ENCODE assay signal across 17 mouse cellular contexts in genomic region chr17:35815836-35816235, GRCm38 (mm10). TPM values are rescaled to one million over a fixed set of nuclear protein-coding genes. Genes with fewer than 3 reads are reported as not detected.
A peak's percentile ranks its signal among the peaks of the same experiment; 100 is the strongest.
DNase-seq lines count a peak whose midpoint lies in the region; ATAC-seq and TF ChIP-seq lines count a peak whose summit lies in the region.
"Had no signal": no experiment of that assay in that cellular context is flagged by ENCODE, and none has a peak within 500 bp of the region (broad histone marks: within the 10 kb centered on the region; RNA-seq: fewer than 3 reads in every experiment).

No protein-coding gene starts in this region.

- H3K27ac ChIP-seq in embryonic facial prominence, embryonic 13.5 days = peak overlapping the region; percentile 48; the same call in 1 of the 2 replicates
- H3K27ac ChIP-seq in embryonic facial prominence, embryonic 10.5 days (replicated peaks) = no peak overlapping the region
- peak overlapping the region; percentile 97 for H3K27ac ChIP-seq in heart, embryonic 15.5 days
- H3K27ac ChIP-seq in lung, embryonic 14.5 days (ENCODE audit: low read depth) = no peak overlapping the region
- H3K27ac ChIP-seq in stomach, embryonic 16.5 days (ENCODE audit: low read length) = peak overlapping the region; percentile 26; the same call in 1 of the 2 replicates
- H3K27ac ChIP-seq: hindbrain, embryonic 14.5 days; midbrain, embryonic 13.5 days had no signal

- H3K9ac ChIP-seq in embryonic facial prominence, embryonic 13.5 days = no peak overlapping the region
- H3K9ac ChIP-seq in heart, embryonic 15.5 days = no peak overlapping the region
- H3K9ac ChIP-seq in lung, embryonic 14.5 days = no peak overlapping the region
- H3K9ac ChIP-seq in stomach, embryonic 16.5 days (ENCODE audit: low read length) = no peak overlapping the region
- H3K9ac ChIP-seq: hindbrain, embryonic 14.5 days; midbrain, embryonic 13.5 days had no signal

- no peak for DNase-seq in embryonic facial prominence, embryonic 10.5 days (ENCODE audit: low spot score)
- DNase-seq in heart, postnatal 25 days (ENCODE audit: low spot score) = no peak
- DNase-seq in lung, embryonic 14.5 days = peak; percentile 20
- no peak for DNase-seq in lung, postnatal 10 days
- DNase-seq in MN1 (ENCODE audit: low spot score) = no peak
- DNase-seq: cerebellum, adult 11-12 months; gastrocnemius, postnatal 14 days; kidney, postnatal 4 days; left cerebral cortex, postnatal 4 days; thymus, postnatal 14 days had no signal

- WGBS in embryonic facial prominence, embryonic 13.5 days = 52% methylated on average over 7 of the region's 7 CpGs
- 74% methylated on average over 7 of the region's 7 CpGs for WGBS in embryonic facial prominence, embryonic 10.5 days
- WGBS in heart, embryonic 15.5 days = 58% methylated on average over 7 of the region's 7 CpGs
- 46% methylated on average over 7 of the region's 7 CpGs for WGBS in lung, embryonic 14.5 days
- WGBS in stomach, embryonic 16.5 days = 47% methylated on average over 7 of the region's 7 CpGs

- peaks cover 62% of the 10 kb centered on the region for H3K4me1 ChIP-seq in embryonic facial prominence, embryonic 13.5 days
- H3K4me1 ChIP-seq in embryonic facial prominence, embryonic 10.5 days = peaks cover 33% of the 10 kb centered on the region
- H3K4me1 ChIP-seq in heart, embryonic 15.5 days (replicated peaks) = peaks cover 68% of the 10 kb centered on the region
- H3K4me1 ChIP-seq in lung, embryonic 14.5 days (ENCODE audit: insufficient read depth) = peaks cover 27% of the 10 kb centered on the region
- H3K4me1 ChIP-seq in stomach, embryonic 16.5 days (ENCODE audit: control insufficient read depth, insufficient read depth, low read length) = peaks cover 41% of the 10 kb centered on the region

- H3K9me3 ChIP-seq in embryonic facial prominence, embryonic 13.5 days = no peaks in the 10 kb centered on the region
- H3K9me3 ChIP-seq in embryonic facial prominence, embryonic 10.5 days = no peaks in the 10 kb centered on the region
- no peaks in the 10 kb centered on the region for H3K9me3 ChIP-seq in heart, embryonic 15.5 days (replicated peaks)
- H3K9me3 ChIP-seq in lung, embryonic 14.5 days (ENCODE audit: low read depth, low read length) = no peaks in the 10 kb centered on the region
- no peaks in the 10 kb centered on the region for H3K9me3 ChIP-seq in stomach, embryonic 16.5 days (replicated peaks; ENCODE audit: control insufficient read depth, low read length)
- H3K9me3 ChIP-seq: midbrain, embryonic 13.5 days had no signal

- no peaks in the 10 kb centered on the region for H3K36me3 ChIP-seq in embryonic facial prominence, embryonic 13.5 days
- H3K36me3 ChIP-seq in embryonic facial prominence, embryonic 10.5 days (replicated peaks) = no peaks in the 10 kb centered on the region
- no peaks in the 10 kb centered on the region for H3K36me3 ChIP-seq in heart, embryonic 15.5 days
- no peaks in the 10 kb centered on the region for H3K36me3 ChIP-seq in lung, embryonic 14.5 days (ENCODE audit: insufficient read depth)
- H3K36me3 ChIP-seq in stomach, embryonic 16.5 days (ENCODE audit: control insufficient read depth, insufficient read depth, low read length) = no peaks in the 10 kb centered on the region
- H3K36me3 ChIP-seq: midbrain, embryonic 13.5 days had no signal

- no peak for ATAC-seq in embryonic facial prominence, embryonic 13.5 days (ENCODE audit: insufficient number of reproducible peaks, insufficient read depth, low FRiP score, low TSS enrichment, low read depth)
- ATAC-seq in heart, embryonic 15.5 days (replicated peaks; ENCODE audit: insufficient number of reproducible peaks, insufficient read depth, low FRiP score, low read depth) = no peak
- ATAC-seq in lung, embryonic 14.5 days (ENCODE audit: insufficient read depth) = no peak
- no peak for ATAC-seq in stomach, embryonic 16.5 days (ENCODE audit: insufficient read depth, low FRiP score)
- ATAC-seq: forebrain, embryonic 16.5 days; midbrain, embryonic 13.5 days; Patski had no signal

- intact Hi-C loops in heart, postnatal 25 days (cut with DNase I) = no loop called here

- H3K27me3 ChIP-seq in embryonic facial prominence, embryonic 13.5 days = no peaks in the 10 kb centered on the region
- peaks cover 19% of the 10 kb centered on the region for H3K27me3 ChIP-seq in embryonic facial prominence, embryonic 10.5 days (replicated peaks; ENCODE audit: low read depth, poor library complexity, severe bottlenecking)
- no peaks in the 10 kb centered on the region for H3K27me3 ChIP-seq in heart, embryonic 15.5 days
- H3K27me3 ChIP-seq in lung, embryonic 14.5 days (ENCODE audit: insufficient read depth, low read length) = no peaks in the 10 kb centered on the region
- no peaks in the 10 kb centered on the region for H3K27me3 ChIP-seq in stomach, embryonic 16.5 days (ENCODE audit: control insufficient read depth, insufficient read depth, low read length)
- H3K27me3 ChIP-seq: Patski had no signal

- H3K4me3 ChIP-seq in embryonic facial prominence, embryonic 13.5 days = no peak overlapping the region
- H3K4me3 ChIP-seq in embryonic facial prominence, embryonic 10.5 days = no peak overlapping the region
- no peak overlapping the region for H3K4me3 ChIP-seq in heart, embryonic 15.5 days
- H3K4me3 ChIP-seq in lung, embryonic 14.5 days (ENCODE audit: low read depth, low read length) = no peak overlapping the region
- H3K4me3 ChIP-seq in stomach, embryonic 16.5 days (replicated peaks; ENCODE audit: low read length) = no peak overlapping the region
- H3K4me3 ChIP-seq: midbrain, embryonic 13.5 days had no signal

- no peak overlapping the region for H3K4me2 ChIP-seq in embryonic facial prominence, embryonic 13.5 days
- H3K4me2 ChIP-seq in heart, embryonic 15.5 days = no peak overlapping the region
- no peak overlapping the region for H3K4me2 ChIP-seq in lung, embryonic 14.5 days
- H3K4me2 ChIP-seq in stomach, embryonic 16.5 days (ENCODE audit: low read depth, low read length) = no peak overlapping the region
- H3K4me2 ChIP-seq: hindbrain, embryonic 14.5 days; midbrain, embryonic 13.5 days had no signal

- no peak for TF ChIP-seq CTCF in lung, embryonic 14.5 days (IDR thresholded peaks at IDR 0.05; ENCODE audit: low read depth)

RNA-seq across cellular contexts. Expression of gene Ier3, which starts 5.6 kb away (rescaled TPM):
- 20.1 and 27.7 TPM in 2 replicates for polyA plus RNA-seq in embryonic facial prominence, embryonic 13.5 days (2015; fragmentation: Nextera tagmentation; extraction: Ambion mirVana)
- polyA plus RNA-seq in embryonic facial prominence, embryonic 10.5 days (2016; fragmentation: Nextera tagmentation; extraction: Ambion mirVana) = 3.7 and 4.4 TPM in 2 replicates
- polyA plus RNA-seq in heart, embryonic 15.5 days (2015; fragmentation: Nextera tagmentation; extraction: Ambion mirVana) = 49.7 and 56.5 TPM in 2 replicates
- 10 to 100 TPM; 21.7 to 39.7 TPM for total RNA-seq in heart, postnatal 25 days (2021)
- 5.0 and 7.1 TPM in 2 replicates for polyA plus RNA-seq in lung, embryonic 14.5 days (2014; fragmentation: Nextera tagmentation; extraction: Ambion mirVana)
- 22.1 and 24.4 TPM in 2 replicates for polyA plus RNA-seq in stomach, embryonic 16.5 days (2015; fragmentation: Nextera tagmentation; extraction: Ambion mirVana)

RNA-seq across cellular contexts. Expression of gene Flot1, which starts 7.2 kb away (rescaled TPM):
- polyA plus RNA-seq in embryonic facial prominence, embryonic 13.5 days (2015; fragmentation: Nextera tagmentation; extraction: Ambion mirVana) = 61.0 and 67.2 TPM in 2 replicates
- 45.9 and 49.2 TPM in 2 replicates for polyA plus RNA-seq in embryonic facial prominence, embryonic 10.5 days (2016; fragmentation: Nextera tagmentation; extraction: Ambion mirVana)
- 103 and 109 TPM in 2 replicates for polyA plus RNA-seq in heart, embryonic 15.5 days (2015; fragmentation: Nextera tagmentation; extraction: Ambion mirVana)
- 100 to 1,000 TPM; 125 to 141 TPM for total RNA-seq in heart, postnatal 25 days (2021)
- polyA plus RNA-seq in lung, embryonic 14.5 days (2014; fragmentation: Nextera tagmentation; extraction: Ambion mirVana) = 30.9 and 32.5 TPM in 2 replicates
- polyA plus RNA-seq in stomach, embryonic 16.5 days (2015; fragmentation: Nextera tagmentation; extraction: Ambion mirVana) = 55.8 and 58.2 TPM in 2 replicates

RNA-seq across cellular contexts. Expression of gene Tubb5, which starts 22.3 kb away (rescaled TPM):
- polyA plus RNA-seq in embryonic facial prominence, embryonic 13.5 days (2015; fragmentation: Nextera tagmentation; extraction: Ambion mirVana) = 1,166 and 1,221 TPM in 2 replicates
- polyA plus RNA-seq in embryonic facial prominence, embryonic 10.5 days (2016; fragmentation: Nextera tagmentation; extraction: Ambion mirVana) = 1,654 and 1,662 TPM in 2 replicates
- 567 and 662 TPM in 2 replicates for polyA plus RNA-seq in heart, embryonic 15.5 days (2015; fragmentation: Nextera tagmentation; extraction: Ambion mirVana)
- 100 to 1,000 TPM; 102 to 103 TPM for total RNA-seq in heart, postnatal 25 days (2021)
- 1,155 and 1,206 TPM in 2 replicates for polyA plus RNA-seq in lung, embryonic 14.5 days (2014; fragmentation: Nextera tagmentation; extraction: Ambion mirVana)
- polyA plus RNA-seq in stomach, embryonic 16.5 days (2015; fragmentation: Nextera tagmentation; extraction: Ambion mirVana) = 649 and 665 TPM in 2 replicates

RNA-seq across cellular contexts. Expression of gene Mdc1, which starts 25.5 kb away (rescaled TPM):
- polyA plus RNA-seq in embryonic facial prominence, embryonic 13.5 days (2015; fragmentation: Nextera tagmentation; extraction: Ambion mirVana) = 15.7 and 21.0 TPM in 2 replicates
- 18.4 and 21.2 TPM in 2 replicates for polyA plus RNA-seq in embryonic facial prominence, embryonic 10.5 days (2016; fragmentation: Nextera tagmentation; extraction: Ambion mirVana)
- 12.6 and 17.0 TPM in 2 replicates for polyA plus RNA-seq in heart, embryonic 15.5 days (2015; fragmentation: Nextera tagmentation; extraction: Ambion mirVana)
- 10 to 100 TPM; 11.8 to 14.6 TPM for total RNA-seq in heart, postnatal 25 days (2021)
- 19.5 and 21.6 TPM in 2 replicates for polyA plus RNA-seq in lung, embryonic 14.5 days (2014; fragmentation: Nextera tagmentation; extraction: Ambion mirVana)
- 11.7 and 16.2 TPM in 2 replicates for polyA plus RNA-seq in stomach, embryonic 16.5 days (2015; fragmentation: Nextera tagmentation; extraction: Ambion mirVana)

RNA-seq across cellular contexts. Expression of gene Nrm, which starts 45.3 kb away (rescaled TPM):
- polyA plus RNA-seq in embryonic facial prominence, embryonic 13.5 days (2015; fragmentation: Nextera tagmentation; extraction: Ambion mirVana) = 49.0 and 53.5 TPM in 2 replicates
- polyA plus RNA-seq in embryonic facial prominence, embryonic 10.5 days (2016; fragmentation: Nextera tagmentation; extraction: Ambion mirVana) = 64.6 and 65.1 TPM in 2 replicates
- polyA plus RNA-seq in heart, embryonic 15.5 days (2015; fragmentation: Nextera tagmentation; extraction: Ambion mirVana) = 38.7 and 46.2 TPM in 2 replicates
- total RNA-seq in heart, postnatal 25 days (2021) = 1 to 10 TPM; 2.3 to 2.8 TPM
- 69.2 and 72.0 TPM in 2 replicates for polyA plus RNA-seq in lung, embryonic 14.5 days (2014; fragmentation: Nextera tagmentation; extraction: Ambion mirVana)
- 48.9 and 51.5 TPM in 2 replicates for polyA plus RNA-seq in stomach, embryonic 16.5 days (2015; fragmentation: Nextera tagmentation; extraction: Ambion mirVana)

Comparison
In these comparisons a context has a peak if more than half of its experiments do, and no peak if none do; other contexts are left out.
1. H3K27ac ChIP-seq: peak in embryonic facial prominence, embryonic 13.5 days (single experiment), heart, embryonic 15.5 days (single experiment) and stomach, embryonic 16.5 days (single experiment); none in embryonic facial prominence, embryonic 10.5 days (single experiment) and lung, embryonic 14.5 days (single experiment).